Mouse (Mus musculus): ENCODE measurements around the gene Tada2a.

The Tada2a gene

GRCm38 (mm10) chr11:84128943-84129798 is at the start of gene Tada2a, which contains the start of gene Acaca:
TSS of gene Tada2a (minus strand) at chr11:84129600.
TSS of gene Acaca (plus strand) at chr11:84129672.
- DNase-seq (ENCODE audit: low read depth, low spot score), result peak; percentile 64

GRCm38 (mm10) chr11:84178571-84178970 is 49.2 kb upstream of the Tada2a start:
- no peak for DNase-seq (ENCODE audit: low read depth, low spot score)

GRCm38 (mm10) chr11:84172539-84173435 is 43.4 kb upstream of the Tada2a start:
- DNase-seq (ENCODE audit: low read depth, low spot score), result no peak

GRCm38 (mm10) chr11:84168701-84169288 is 39.4 kb upstream of the Tada2a start:
- no peak for DNase-seq (ENCODE audit: low read depth, low spot score)

- no peak for DNase-seq (ENCODE audit: low read depth, low spot score)
These were observed 37.7 kb upstream of the Tada2a start, which contains the start of gene Gm11437 for GRCm38 (mm10) chr11:84167046-84167526. TSS of gene Gm11437 (minus strand) at chr11:84167476.

GRCm38 (mm10) chr11:84164561-84164960 is 35.2 kb upstream of the Tada2a start:
- DNase-seq (ENCODE audit: low read depth, low spot score), result no peak

- no peak for DNase-seq (ENCODE audit: low read depth, low spot score)
These were observed 34.7 kb upstream of the Tada2a start for GRCm38 (mm10) chr11:84164123-84164522.

- DNase-seq (ENCODE audit: low read depth, low spot score), result no peak
These were observed 27.3 kb upstream of the Tada2a start for GRCm38 (mm10) chr11:84156535-84157262.

GRCm38 (mm10) chr11:84150884-84151283 is 21.5 kb upstream of the Tada2a start:
- DNase-seq (ENCODE audit: low read depth, low spot score), result no peak

GRCm38 (mm10) chr11:84146081-84146480 is 16.7 kb upstream of the Tada2a start:
- no peak for DNase-seq (ENCODE audit: low read depth, low spot score)

GRCm38 (mm10) chr11:84145201-84145798 is 15.9 kb upstream of the Tada2a start:
- no peak for DNase-seq (ENCODE audit: low read depth, low spot score)

- DNase-seq (ENCODE audit: low read depth, low spot score), result no peak
These were observed 12.4 kb upstream of the Tada2a start for GRCm38 (mm10) chr11:84141752-84142151.

GRCm38 (mm10) chr11:84136453-84136852 is 7.1 kb upstream of the Tada2a start:
- no peak for DNase-seq (ENCODE audit: low read depth, low spot score)

- DNase-seq (ENCODE audit: low read depth, low spot score), result no peak
These were observed 5.0 kb upstream of the Tada2a start for GRCm38 (mm10) chr11:84134331-84134860.

GRCm38 (mm10) chr11:84129799-84130185 is 392 bp upstream of the Tada2a start:
- DNase-seq (ENCODE audit: low read depth, low spot score), result no peak

- DNase-seq (ENCODE audit: low read depth, low spot score), result no peak
These were observed 1.4 kb downstream of the Tada2a start for GRCm38 (mm10) chr11:84127977-84128376.

- DNase-seq (ENCODE audit: low read depth, low spot score), result no peak
These were observed 8.1 kb downstream of the Tada2a start for GRCm38 (mm10) chr11:84121051-84121956.

GRCm38 (mm10) chr11:84117431-84117830 is 12.0 kb downstream of the Tada2a start:
- no peak for DNase-seq (ENCODE audit: low read depth, low spot score)

- no peak for DNase-seq (ENCODE audit: low read depth, low spot score)
These were observed 13.2 kb downstream of the Tada2a start for GRCm38 (mm10) chr11:84116221-84116620.
